Mouse (Mus musculus) CD4-positive naive resting alpha-beta T cell, adult 57 days (primary cell): ENCODE results near the gene Eml6. TPM values are rescaled to one million over a fixed set of nuclear protein-coding genes. Genes with fewer than 3 reads are reported as not detected.

ENCODE experiments used
- total RNA-seq: library from RNA; stranded (reverse); gene quantifications from one replicate; pipeline ENCODE4 v1.2.4, GENCODE M21; 2023

Gene Eml6
- 0.71 TPM for total RNA-seq

GRCm38 (mm10) chr11:30025835-30026472 lies at the start of gene Eml6:
Gene Eml6 (minus strand): TSS chr11:30026033.

GRCm38 (mm10) chr11:29825271-29825718 lies 200.5 kb downstream of the Eml6 start, which contains the start of gene 4931440F15Rik:
Gene 4931440F15Rik (minus strand): TSS chr11:29825668.

Other genes starting within 250 kb of the Eml6 start
- gene 4931440F15Rik, start 200.4 kb downstream of the Eml6 start, total RNA-seq, result not detected
- gene Sptbn1, start 242.1 kb upstream of the Eml6 start, total RNA-seq, result 302 TPM